Mouse (Mus musculus): ENCODE measurements around the gene Fgfr2. TPM values are rescaled to one million over a fixed set of nuclear protein-coding genes. Genes with fewer than 3 reads are reported as not detected.

Gene Fgfr2
- polyA plus RNA-seq, 1 experiment from 2014 or later, result 110 TPM

- 29% methylated on average over 7 of the region's 7 CpGs for WGBS
- Histone ChIP-seq H3K9me3 (ENCODE audit: low read length) (no peaks in the 10 kb centered on the region), H3K4me1 (ENCODE audit: insufficient read depth, low read depth, low read length) (peaks cover 22% of the 10 kb centered on the region), H3K36me3 (ENCODE audit: insufficient read depth, low read length) (no peaks in the 10 kb centered on the region), H3K27ac (ENCODE audit: low read length) (0 out of 2 replicates have a peak overlapping the region, but pooled peaks have one; percentile 3), H3K4me2 (replicated peaks; ENCODE audit: low read depth, low read length) (no peak overlapping the region), H3K4me3 (ENCODE audit: low read depth, low read length) (no peak overlapping the region), H3K27me3 (replicated peaks; ENCODE audit: insufficient read depth, low read length) (no peaks in the 10 kb centered on the region), H3K9ac (replicated peaks; ENCODE audit: low read depth) (no peak overlapping the region)
- DNase-seq (ENCODE audit: low spot score), result peak; percentile 59
- TF ChIP-seq EP300 (IDR thresholded peaks at IDR 0.05) (0 out of 2 replicates have a peak, but pooled peaks have one; percentile 13), CTCF (IDR thresholded peaks at IDR 0.05) (no peak)
- peak; percentile 63 for ATAC-seq
These were observed 337.1 kb downstream of the Fgfr2 start for GRCm38 (mm10) chr7:132786011-132786410.

GRCm38 (mm10) chr7:132784101-132784500 is 339.0 kb downstream of the Fgfr2 start:
- ATAC-seq (no peak), DNase-seq (ENCODE audit: low spot score) (no peak)
- Histone ChIP-seq H3K9ac (replicated peaks; ENCODE audit: low read depth) (no peak overlapping the region), H3K4me3 (ENCODE audit: low read depth, low read length) (no peak overlapping the region), H3K36me3 (ENCODE audit: insufficient read depth, low read length) (no peaks in the 10 kb centered on the region), H3K27ac (ENCODE audit: low read length) (no peak overlapping the region), H3K9me3 (ENCODE audit: low read length) (no peaks in the 10 kb centered on the region), H3K27me3 (replicated peaks; ENCODE audit: insufficient read depth, low read length) (no peaks in the 10 kb centered on the region), H3K4me1 (ENCODE audit: insufficient read depth, low read depth, low read length) (peaks cover 30% of the 10 kb centered on the region), H3K4me2 (replicated peaks; ENCODE audit: low read depth, low read length) (no peak overlapping the region)
- 63% methylated on average over 5 of the region's 5 CpGs for WGBS
- TF ChIP-seq CTCF (IDR thresholded peaks at IDR 0.05) (no peak), EP300 (IDR thresholded peaks at IDR 0.05) (no peak)

GRCm38 (mm10) chr7:132781850-132782249 is 341.3 kb downstream of the Fgfr2 start:
- Histone ChIP-seq H3K27ac (ENCODE audit: low read length) (0 out of 2 replicates have a peak overlapping the region, but pooled peaks have one; percentile 47), H3K36me3 (ENCODE audit: insufficient read depth, low read length) (no peaks in the 10 kb centered on the region), H3K9me3 (ENCODE audit: low read length) (no peaks in the 10 kb centered on the region), H3K4me1 (ENCODE audit: insufficient read depth, low read depth, low read length) (peaks cover 20% of the 10 kb centered on the region), H3K27me3 (replicated peaks; ENCODE audit: insufficient read depth, low read length) (no peaks in the 10 kb centered on the region), H3K9ac (replicated peaks; ENCODE audit: low read depth) (no peak overlapping the region), H3K4me3 (ENCODE audit: low read depth, low read length) (no peak overlapping the region), H3K4me2 (replicated peaks; ENCODE audit: low read depth, low read length) (no peak overlapping the region)
- 45% methylated on average over 6 of the region's 6 CpGs for WGBS
- ATAC-seq, result no peak
- no peak for TF ChIP-seq EP300 (IDR thresholded peaks at IDR 0.05)
- TF ChIP-seq CTCF (IDR thresholded peaks at IDR 0.05), result no peak
- DNase-seq (ENCODE audit: low spot score), result no peak

- H3K4me1 ChIP-seq (ENCODE audit: insufficient read depth, low read depth, low read length), result peaks cover 18% of the 10 kb centered on the region
- 26% methylated on average over 7 of the region's 7 CpGs for WGBS
These were observed 341.9 kb downstream of the Fgfr2 start for GRCm38 (mm10) chr7:132781130-132781814.

GRCm38 (mm10) chr7:132780611-132781010 is 342.5 kb downstream of the Fgfr2 start:
- DNase-seq (ENCODE audit: low spot score) (peak; percentile 34), ATAC-seq (peak; percentile 55)
- Histone ChIP-seq H3K9me3 (ENCODE audit: low read length) (no peaks in the 10 kb centered on the region), H3K36me3 (ENCODE audit: insufficient read depth, low read length) (no peaks in the 10 kb centered on the region), H3K27me3 (replicated peaks; ENCODE audit: insufficient read depth, low read length) (no peaks in the 10 kb centered on the region), H3K9ac (replicated peaks; ENCODE audit: low read depth) (no peak overlapping the region), H3K4me2 (replicated peaks; ENCODE audit: low read depth, low read length) (no peak overlapping the region), H3K27ac (ENCODE audit: low read length) (peak overlapping the region; percentile 26; the same call in 1 of the 2 replicates), H3K4me1 (ENCODE audit: insufficient read depth, low read depth, low read length) (peaks cover 18% of the 10 kb centered on the region), H3K4me3 (ENCODE audit: low read depth, low read length) (no peak overlapping the region)
- TF ChIP-seq EP300 (IDR thresholded peaks at IDR 0.05) (no peak), CTCF (IDR thresholded peaks at IDR 0.05) (peak; percentile 52)
- 25% methylated on average over 4 of the region's 4 CpGs for WGBS

More at GRCm38 (mm10) chr7:132781130-132781814, 341.9 kb downstream of the Fgfr2 start:
- Histone ChIP-seq H3K9ac (replicated peaks; ENCODE audit: low read depth) (no peak overlapping the region), H3K27me3 (replicated peaks; ENCODE audit: insufficient read depth, low read length) (no peaks in the 10 kb centered on the region), H3K36me3 (ENCODE audit: insufficient read depth, low read length) (no peaks in the 10 kb centered on the region), H3K9me3 (ENCODE audit: low read length) (no peaks in the 10 kb centered on the region), H3K27ac (ENCODE audit: low read length) (peak overlapping the region; percentile 47; the same call in 1 of the 2 replicates), H3K4me3 (ENCODE audit: low read depth, low read length) (no peak overlapping the region), H3K4me2 (replicated peaks; ENCODE audit: low read depth, low read length) (no peak overlapping the region)
- TF ChIP-seq EP300 (IDR thresholded peaks at IDR 0.05), result no peak
- TF ChIP-seq CTCF (IDR thresholded peaks at IDR 0.05), result 0 out of 2 replicates have a peak, but pooled peaks have one; percentile 20
- DNase-seq (ENCODE audit: low spot score) (no peak), ATAC-seq (peak; percentile 17)

- ATAC-seq (no peak), DNase-seq (ENCODE audit: low spot score) (no peak)
- Histone ChIP-seq H3K4me2 (replicated peaks; ENCODE audit: low read depth, low read length) (no peak overlapping the region), H3K9ac (replicated peaks; ENCODE audit: low read depth) (no peak overlapping the region), H3K9me3 (ENCODE audit: low read length) (no peaks in the 10 kb centered on the region), H3K27ac (ENCODE audit: low read length) (no peak overlapping the region), H3K4me3 (ENCODE audit: low read depth, low read length) (no peak overlapping the region), H3K4me1 (ENCODE audit: insufficient read depth, low read depth, low read length) (peaks cover 18% of the 10 kb centered on the region), H3K27me3 (replicated peaks; ENCODE audit: insufficient read depth, low read length) (no peaks in the 10 kb centered on the region), H3K36me3 (ENCODE audit: insufficient read depth, low read length) (no peaks in the 10 kb centered on the region)
- WGBS, result 66% methylated on average over 13 of the region's 13 CpGs
- TF ChIP-seq EP300 (IDR thresholded peaks at IDR 0.05) (no peak), CTCF (IDR thresholded peaks at IDR 0.05) (no peak)
These were observed 344.5 kb downstream of the Fgfr2 start for GRCm38 (mm10) chr7:132778630-132779029.
